Mouse (Mus musculus) layer of hippocampus, adult 8-10 months (tissue): ENCODE results near the gene Psmd11. TPM values are rescaled to one million over a fixed set of nuclear protein-coding genes. Genes with fewer than 3 reads are reported as not detected.
A peak's percentile ranks its signal among the peaks of the same experiment; 100 is the strongest.

Source experiments
- DNase-seq, 2 experiments: peaks; one replicate each; pipeline ENCODE4 v3.0.0; 2022; ENCODE audit warnings: low spot score in 2 of 2
- total RNA-seq, 4 experiments: library from RNA; stranded (reverse); gene quantifications; 2 replicates each; pipeline ENCODE4 v1.2.4; 2022

Gene Psmd11
- total RNA-seq, 4 experiments from 2014 or later = 105 to 116 (median 107) TPM

GRCm38 (mm10) chr11:80479906-80480866, 51.8 kb downstream of the Psmd11 start:
- DNase-seq = no peak

- DNase-seq = no peak
Observed at GRCm38 (mm10) chr11:80481409-80482050, 53.1 kb downstream of the Psmd11 start.

- DNase-seq = no peak
Observed at GRCm38 (mm10) chr11:80482347-80482746, 53.9 kb downstream of the Psmd11 start.

GRCm38 (mm10) chr11:80482921-80483320, 54.5 kb downstream of the Psmd11 start:
- no peak for DNase-seq

- DNase-seq = no peak
Observed at GRCm38 (mm10) chr11:80483536-80484067, 55.2 kb downstream of the Psmd11 start.

GRCm38 (mm10) chr11:80484191-80484791, 55.9 kb downstream of the Psmd11 start:
- DNase-seq = peak; percentile 84 to 88

- no peak for DNase-seq
Observed at GRCm38 (mm10) chr11:80485120-80485551, 56.7 kb downstream of the Psmd11 start.

- DNase-seq = no peak
Observed at GRCm38 (mm10) chr11:80485622-80486206, 57.3 kb downstream of the Psmd11 start.

GRCm38 (mm10) chr11:80487904-80488587, 59.6 kb downstream of the Psmd11 start:
- DNase-seq = no peak

- peak in 1 of 2 experiments; percentile 80 for DNase-seq
Observed at GRCm38 (mm10) chr11:80489172-80489881, 60.9 kb downstream of the Psmd11 start.

GRCm38 (mm10) chr11:80489882-80490196, 61.4 kb downstream of the Psmd11 start:
- DNase-seq = no peak

GRCm38 (mm10) chr11:80490831-80491230, 62.4 kb downstream of the Psmd11 start:
- no peak for DNase-seq

GRCm38 (mm10) chr11:80493186-80493585, 64.8 kb downstream of the Psmd11 start:
- DNase-seq = no peak

- no peak for DNase-seq
Observed at GRCm38 (mm10) chr11:80494852-80495251, 66.4 kb downstream of the Psmd11 start.

GRCm38 (mm10) chr11:80495972-80496371, 67.6 kb downstream of the Psmd11 start:
- DNase-seq = no peak

GRCm38 (mm10) chr11:80496640-80497039, 68.2 kb downstream of the Psmd11 start:
- no peak for DNase-seq

- DNase-seq = no peak
Observed at GRCm38 (mm10) chr11:80497225-80497919, 69.0 kb downstream of the Psmd11 start.

GRCm38 (mm10) chr11:80498328-80499070, 70.1 kb downstream of the Psmd11 start:
- no peak for DNase-seq

- no peak for DNase-seq
Observed at GRCm38 (mm10) chr11:80499550-80499952, 71.1 kb downstream of the Psmd11 start.
